Mouse (Mus musculus): ENCODE data around the gene Gys2. TPM values are rescaled to one million over a fixed set of nuclear protein-coding genes. Genes with fewer than 3 reads are reported as not detected.
"Not testable (repeated sequence)": the region's sequence is repeated elsewhere in the genome, so short reads cannot be mapped to it uniquely, and the experiment has no call there.

Gene Gys2
- 10 to 100 TPM; 11.9 to 25.7 TPM for total RNA-seq (2021)
- long read RNA-seq, experiment 1, transcript Gys2-201 (17 exons, 2,657 nt), result major isoform, 11 of 15 reads
- long read RNA-seq, experiment 1, partial matches to known transcripts, result 1 of 15 reads
- long read RNA-seq, experiment 1, other reads (novel, unspliced or antisense), result 3 of 15 reads
- long read RNA-seq, experiment 2, transcript Gys2-201 (17 exons, 2,657 nt), result major isoform, 16 of 22 reads
- long read RNA-seq, experiment 2, partial matches to known transcripts, result 3 of 22 reads
- long read RNA-seq, experiment 2, other reads (novel, unspliced or antisense), result 3 of 22 reads

DNA sequence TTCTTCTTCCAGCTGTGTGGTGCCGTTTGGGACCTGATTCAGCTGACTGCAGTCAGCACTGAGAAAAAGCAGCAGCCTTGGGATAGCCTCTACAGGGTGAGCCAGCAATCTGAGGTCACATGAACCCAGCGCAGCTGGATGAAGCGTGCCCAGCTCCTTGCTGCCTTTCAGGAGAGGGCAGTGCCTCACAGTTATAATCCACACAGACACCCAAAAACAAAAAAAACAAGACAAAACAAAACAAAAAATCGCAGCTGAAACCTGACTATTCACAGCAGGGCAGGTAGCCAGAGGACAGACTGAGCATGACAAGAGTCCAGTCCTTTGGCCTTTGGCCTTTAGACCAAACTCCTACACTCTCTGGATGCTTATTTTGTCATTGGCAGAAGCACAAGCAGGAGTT is at the start of gene Gys2:
Gene Gys2, minus strand, starts transcription at position 309 of the 403 bp plus-strand sequence.
- DNase-seq (ENCODE audit: low spot score in 2 of 2), result no peak

GRCm38 (mm10) chr6:142521591-142522110 is 48.7 kb upstream of the Gys2 start:
- no peak for DNase-seq (ENCODE audit: low spot score in 2 of 2)

GRCm38 (mm10) chr6:142519110-142519509 is 46.2 kb upstream of the Gys2 start:
- DNase-seq (ENCODE audit: low spot score in 2 of 2), result no peak

- not testable (repeated sequence) for DNase-seq (ENCODE audit: low spot score in 2 of 2)
Observed at GRCm38 (mm10) chr6:142515379-142515778, 42.5 kb upstream of the Gys2 start.

DNA sequence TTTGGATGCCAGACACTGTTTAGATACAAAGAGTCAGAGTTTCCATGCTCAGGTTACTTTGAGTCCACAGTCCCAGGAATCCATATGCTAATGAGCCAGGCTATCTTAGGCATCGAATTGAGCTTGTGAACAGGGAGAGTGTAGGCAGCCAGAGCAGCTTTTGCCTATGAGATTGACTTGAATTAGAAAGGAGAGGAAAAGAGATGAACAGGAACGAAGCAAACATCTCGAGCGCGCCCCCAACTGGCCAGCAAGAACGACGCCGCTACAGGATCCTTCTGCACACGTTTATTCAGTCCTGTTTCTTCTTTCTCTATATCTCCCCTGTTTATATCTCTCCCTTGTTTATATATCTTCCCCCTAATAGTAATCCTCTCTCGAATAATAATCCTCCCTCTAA is 42.0 kb upstream of the Gys2 start:
- DNase-seq (ENCODE audit: low spot score in 2 of 2), result peak; percentile 32 to 48

DNA sequence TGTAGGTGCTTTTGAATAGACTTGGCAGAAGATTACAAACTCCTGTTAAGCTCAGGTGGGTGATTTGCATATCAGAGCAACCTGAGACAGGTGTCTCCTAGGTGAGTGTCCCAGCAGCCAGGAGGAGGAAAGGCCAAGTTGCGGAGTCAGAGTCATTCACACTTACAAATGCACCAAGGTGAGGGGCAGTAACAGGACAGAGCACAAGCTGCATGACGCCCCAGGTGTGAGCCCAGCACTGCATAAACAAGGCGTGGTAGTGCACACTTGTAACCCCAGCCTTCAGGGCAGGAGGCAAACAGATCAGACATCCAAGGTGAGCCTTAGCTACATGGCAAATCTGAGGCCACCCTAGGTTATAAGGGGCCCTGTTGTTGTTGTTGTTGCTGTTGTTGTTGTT is 40.0 kb upstream of the Gys2 start:
- no peak for DNase-seq (ENCODE audit: low spot score in 2 of 2)

DNA sequence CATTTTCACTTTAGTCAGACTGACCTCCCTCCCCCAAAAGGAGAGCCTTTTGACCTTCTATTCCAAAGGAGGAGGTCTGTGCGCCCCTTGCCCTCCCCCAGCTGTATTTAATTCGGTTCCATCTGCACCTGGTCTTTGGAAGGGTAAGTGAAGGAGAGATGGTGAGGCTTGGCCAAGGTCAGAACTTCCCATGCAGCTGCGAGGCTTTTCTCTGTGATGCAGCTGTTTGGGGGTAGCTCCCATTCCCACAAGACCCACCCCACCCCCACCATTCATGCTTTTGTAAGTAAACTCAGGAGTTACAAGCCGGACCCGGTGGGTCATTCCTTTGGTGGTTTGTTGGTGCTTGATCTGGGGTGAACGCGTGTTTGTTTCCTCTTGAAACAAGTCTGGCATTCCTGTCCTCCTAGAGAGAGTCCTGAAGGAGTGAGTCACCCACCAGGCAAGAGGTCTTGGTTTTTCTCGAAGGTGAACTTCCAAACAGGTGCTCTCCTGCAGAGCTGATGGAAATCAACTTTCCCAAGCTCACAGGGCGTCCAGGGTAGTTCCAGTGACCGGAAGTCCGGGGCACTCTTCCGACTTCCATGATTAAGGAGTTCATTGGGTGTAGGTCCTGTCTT is 38.7 kb upstream of the Gys2 start:
- DNase-seq (ENCODE audit: low spot score in 2 of 2), result no peak

- no peak for DNase-seq (ENCODE audit: low spot score in 2 of 2)
Observed at GRCm38 (mm10) chr6:142508663-142509062, 35.8 kb upstream of the Gys2 start.

DNA sequence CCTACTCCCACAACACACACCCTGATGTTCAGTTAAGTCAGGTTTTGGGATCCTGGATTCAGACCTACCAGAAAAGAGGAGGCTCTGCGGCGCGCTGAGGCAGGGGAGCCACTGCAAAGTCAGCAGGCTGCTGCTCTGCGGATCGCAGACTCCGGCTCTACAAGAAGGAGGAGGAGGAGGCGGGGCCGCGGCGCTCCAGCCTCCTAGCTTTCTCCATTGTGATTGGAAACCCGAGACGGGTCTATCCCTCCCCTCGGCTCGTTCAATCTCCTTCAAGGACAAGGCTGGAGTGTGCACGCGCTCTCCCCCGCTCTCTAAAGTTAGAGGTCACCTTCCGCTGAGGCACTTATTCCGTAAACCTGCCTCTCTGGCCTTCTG is 34.9 kb upstream of the Gys2 start, which contains the start of gene Ldhb:
Gene Ldhb, minus strand, starts transcription at position 173 of the 378 bp plus-strand sequence.
- DNase-seq (ENCODE audit: low spot score in 2 of 2), result peak; percentile 72 to 74

GRCm38 (mm10) chr6:142507033-142507784 is 34.3 kb upstream of the Gys2 start:
- peak in 1 of 2 experiments; percentile 18 for DNase-seq (ENCODE audit: low spot score in 2 of 2)

DNA sequence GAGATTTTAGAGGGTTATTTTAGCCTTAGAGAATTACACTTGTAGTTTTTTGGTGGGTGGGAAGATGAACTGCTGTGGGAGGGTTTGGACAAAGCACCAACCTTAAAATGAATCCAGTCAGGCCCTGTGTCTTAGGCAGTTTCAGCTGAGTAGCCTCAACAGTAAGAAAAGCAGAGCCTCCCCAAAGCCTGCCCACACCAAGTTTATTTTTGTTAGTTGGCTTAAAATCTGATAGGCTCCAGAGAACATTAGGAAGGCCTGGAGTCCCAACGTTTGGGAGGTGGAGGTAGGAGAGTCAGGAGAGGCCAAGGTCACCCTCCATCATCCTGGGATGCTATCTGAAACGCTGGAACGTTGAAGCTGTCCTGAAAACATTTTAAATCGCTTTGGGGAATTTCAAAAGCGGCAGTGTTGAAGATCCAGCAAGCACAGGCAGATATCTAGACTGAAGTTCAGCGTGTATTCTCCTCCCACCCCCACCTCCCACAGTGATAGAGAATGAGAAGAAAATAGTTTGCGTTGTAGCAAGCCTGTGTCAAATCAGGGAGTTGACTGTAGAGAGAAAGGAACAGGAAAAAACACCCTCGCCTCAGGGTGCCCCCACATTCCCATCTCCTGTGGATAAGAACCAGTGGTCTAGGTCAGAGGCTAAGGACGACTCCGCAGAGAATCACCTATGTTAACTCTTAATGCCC is 33.6 kb upstream of the Gys2 start:
- no peak for DNase-seq (ENCODE audit: low spot score in 2 of 2)

DNA sequence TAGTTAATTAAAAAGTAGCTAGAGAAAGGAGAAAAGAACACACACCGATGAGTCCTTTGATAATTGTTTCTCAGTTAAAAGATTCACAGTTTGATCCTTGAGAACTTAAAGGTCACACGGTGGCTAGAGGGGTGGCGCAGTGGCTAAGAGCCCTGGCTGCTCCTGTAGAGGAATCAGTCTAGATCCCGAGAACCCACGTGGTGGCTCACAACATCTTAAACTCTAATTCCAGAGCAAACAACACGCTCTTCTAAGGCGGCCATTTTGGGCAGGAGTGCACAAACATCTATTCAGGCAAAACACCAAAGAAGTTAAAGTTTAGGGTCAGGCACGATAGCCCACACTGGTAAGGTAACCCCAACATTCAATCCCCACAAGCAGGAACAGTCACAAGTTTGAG is 30.7 kb upstream of the Gys2 start:
- DNase-seq (ENCODE audit: low spot score in 2 of 2), result no peak

DNA sequence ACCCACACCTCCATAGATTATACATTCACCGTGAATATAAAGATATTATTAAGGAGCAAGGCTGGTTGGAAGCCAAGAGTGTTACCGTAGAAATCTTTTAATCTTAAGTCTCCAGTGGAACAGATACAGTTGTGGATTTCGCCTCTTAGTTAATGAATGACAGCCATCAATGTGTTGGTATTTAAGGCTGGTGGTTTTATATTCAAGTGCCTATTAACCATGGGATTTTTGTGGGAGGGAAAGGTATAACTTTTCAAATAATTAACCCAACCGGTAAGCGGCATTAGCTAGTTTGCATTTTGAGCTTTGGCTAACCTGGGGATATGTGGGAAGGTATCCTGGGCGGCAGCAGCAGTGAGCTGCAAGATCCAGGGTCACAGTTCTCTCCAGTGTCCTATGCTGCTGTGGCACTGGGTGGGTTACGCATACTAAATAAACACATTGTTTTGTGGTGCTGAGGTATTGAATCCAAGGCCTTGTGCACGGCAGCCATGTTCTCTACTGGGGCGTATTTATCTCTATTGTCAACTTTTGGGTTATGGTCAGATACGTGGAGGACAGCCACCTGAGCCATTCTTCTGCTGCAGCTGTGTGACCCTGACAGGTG is 29.7 kb upstream of the Gys2 start:
- DNase-seq (ENCODE audit: low spot score in 2 of 2), result no peak

DNA sequence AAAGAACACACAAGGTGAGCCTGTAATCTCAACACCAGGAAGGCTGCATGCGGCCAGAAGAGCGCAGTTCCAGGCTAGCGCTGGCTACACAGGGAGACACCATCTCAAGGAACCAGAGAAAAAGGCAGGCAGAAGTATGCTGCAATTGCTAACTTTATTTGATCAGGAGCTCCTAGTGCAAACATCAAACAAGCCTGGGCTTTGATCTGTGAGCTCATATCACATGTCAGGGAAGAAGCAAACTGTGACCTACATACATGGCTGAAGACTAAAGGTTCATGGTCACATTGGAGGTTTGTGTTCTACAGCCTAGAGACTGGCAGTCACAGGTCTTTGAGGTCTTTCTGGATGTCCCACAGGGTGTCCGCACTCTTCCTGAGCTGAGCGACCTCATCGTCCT is 17.2 kb upstream of the Gys2 start:
- DNase-seq (ENCODE audit: low spot score in 2 of 2), result not testable (repeated sequence)

DNA sequence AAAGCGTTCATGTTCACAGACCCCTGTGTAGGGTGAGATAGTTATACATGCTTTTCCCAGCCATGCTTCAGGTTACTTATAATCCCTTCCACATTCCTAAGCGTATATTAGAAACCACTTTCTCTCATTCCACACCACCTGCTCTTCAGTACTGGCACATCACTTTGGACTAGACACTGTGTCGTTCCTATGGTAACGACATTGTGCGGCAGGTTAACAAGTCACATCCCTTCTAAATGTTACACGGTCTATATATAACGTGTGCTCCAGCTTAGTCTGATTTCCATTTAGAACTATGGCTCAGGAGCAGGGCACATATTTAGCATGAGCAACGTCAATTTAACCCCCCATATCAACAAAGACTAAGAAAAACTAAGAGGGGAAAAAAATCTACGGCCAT is 14.7 kb upstream of the Gys2 start:
- DNase-seq (ENCODE audit: low spot score in 2 of 2), result no peak

- no peak for DNase-seq (ENCODE audit: low spot score in 2 of 2)
Observed at GRCm38 (mm10) chr6:142485478-142486123, 12.7 kb upstream of the Gys2 start.

- no peak for DNase-seq (ENCODE audit: low spot score in 2 of 2)
Observed at GRCm38 (mm10) chr6:142477239-142477638, 4.3 kb upstream of the Gys2 start.

DNA sequence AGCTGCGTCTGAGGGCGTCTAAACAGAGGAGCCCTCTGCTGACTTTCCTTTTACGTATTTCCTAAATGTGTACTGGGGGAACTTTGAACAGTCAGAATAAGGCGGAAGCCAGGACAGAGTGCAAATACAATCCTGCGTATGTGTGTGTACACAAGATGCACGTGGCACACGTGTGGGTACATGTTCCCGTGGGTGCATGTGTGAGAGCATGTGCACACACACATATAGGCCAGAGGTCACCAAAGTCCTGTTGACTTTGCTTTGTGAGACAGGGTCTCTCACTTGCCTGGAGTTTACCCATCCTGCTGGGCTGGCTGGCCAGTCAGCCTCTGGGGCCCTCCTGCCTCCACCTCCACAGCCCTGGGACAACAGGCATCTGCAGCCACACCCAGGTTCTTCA is 1.8 kb downstream of the Gys2 start:
- DNase-seq (ENCODE audit: low spot score in 2 of 2), result no peak

GRCm38 (mm10) chr6:142469602-142470001 is 3.3 kb downstream of the Gys2 start:
- no peak for DNase-seq (ENCODE audit: low spot score in 2 of 2)

- DNase-seq (ENCODE audit: low spot score in 2 of 2), result no peak
Observed at GRCm38 (mm10) chr6:142462194-142462593, 10.7 kb downstream of the Gys2 start.
